Mouse (Mus musculus): ENCODE results near the gene Rexo1. TPM values are rescaled to one million over a fixed set of nuclear protein-coding genes. Genes with fewer than 3 reads are reported as not detected.

The Rexo1 gene
- polyA plus RNA-seq, 1 experiment from 2014 or later: 32.9 TPM

GRCm38 (mm10) chr10:80583047-80583446, 21.7 kb upstream of the Rexo1 start:
- no peak overlapping the region for H3K9ac ChIP-seq
- no peak for ATAC-seq (ENCODE audit: insufficient number of reproducible peaks, insufficient read depth, low FRiP score, low TSS enrichment)
- no peak overlapping the region for H3K27ac ChIP-seq
- peaks cover 13% of the 10 kb centered on the region; the same call in 1 of the 2 replicates for H3K4me1 ChIP-seq
- no peaks in the 10 kb centered on the region for H3K27me3 ChIP-seq
- peaks cover 36% of the 10 kb centered on the region for H3K36me3 ChIP-seq
- no peaks in the 10 kb centered on the region for H3K9me3 ChIP-seq
- no peak overlapping the region for H3K4me3 ChIP-seq
- no peak overlapping the region for H3K4me2 ChIP-seq (replicated peaks)
- WGBS: 80% methylated on average over 5 of the region's 5 CpGs

GRCm38 (mm10) chr10:80578911-80579310, 17.6 kb upstream of the Rexo1 start:
- Histone ChIP-seq H3K27me3 (no peaks in the 10 kb centered on the region), H3K4me3 (peak overlapping the region; percentile 85), H3K4me1 (peaks cover 24% of the 10 kb centered on the region), H3K27ac (peak overlapping the region; percentile 93; the same call in 1 of the 2 replicates), H3K9me3 (no peaks in the 10 kb centered on the region), H3K9ac (no peak overlapping the region), H3K36me3 (peaks cover 16% of the 10 kb centered on the region), H3K4me2 (replicated peaks) (peak overlapping the region; percentile 96)
- 9% methylated on average over 8 of the region's 8 CpGs for WGBS
- ATAC-seq (ENCODE audit: insufficient number of reproducible peaks, insufficient read depth, low FRiP score, low TSS enrichment): no peak

- Histone ChIP-seq H3K4me3 (peak overlapping the region; percentile 85), H3K4me2 (replicated peaks) (peak overlapping the region; percentile 96), H3K9me3 (no peaks in the 10 kb centered on the region), H3K9ac (peak overlapping the region; percentile 81; the same call in 1 of the 2 replicates), H3K27ac (peak overlapping the region; percentile 93), H3K36me3 (peaks cover 9% of the 10 kb centered on the region), H3K4me1 (peaks cover 30% of the 10 kb centered on the region), H3K27me3 (no peaks in the 10 kb centered on the region)
- WGBS: under 1% methylated on average over 29 of the region's 29 CpGs
- peak; percentile 1 for ATAC-seq (ENCODE audit: insufficient number of reproducible peaks, insufficient read depth, low FRiP score, low TSS enrichment)
Observed at GRCm38 (mm10) chr10:80578131-80578750, 16.9 kb upstream of the Rexo1 start.

GRCm38 (mm10) chr10:80577195-80578130, 16.1 kb upstream of the Rexo1 start, which contains the start of gene Klf16:
Gene Klf16, minus strand, starts transcription at chr10:80577321.
- H3K36me3 ChIP-seq: peaks cover 5% of the 10 kb centered on the region; the same call in 1 of the 2 replicates
- ATAC-seq (ENCODE audit: insufficient number of reproducible peaks, insufficient read depth, low FRiP score, low TSS enrichment): peak; percentile 71
- H3K9me3 ChIP-seq: no peaks in the 10 kb centered on the region
- under 1% methylated on average over 62 of the region's 97 CpGs for WGBS
- no peaks in the 10 kb centered on the region for H3K27me3 ChIP-seq
- H3K4me1 ChIP-seq: peaks cover 31% of the 10 kb centered on the region
- H3K27ac ChIP-seq: peak within 1 kb of the TSS; percentile 93
- H3K4me2 ChIP-seq (replicated peaks): peak within 1 kb of the TSS; percentile 96
- H3K9ac ChIP-seq: peak within 1 kb of the TSS; percentile 81
- peak within 1 kb of the TSS; percentile 85 for H3K4me3 ChIP-seq

- Histone ChIP-seq H3K27ac (peak overlapping the region; percentile 93), H3K4me1 (peaks cover 35% of the 10 kb centered on the region), H3K27me3 (no peaks in the 10 kb centered on the region), H3K4me3 (peak overlapping the region; percentile 85), H3K4me2 (replicated peaks) (peak overlapping the region; percentile 96), H3K9ac (peak overlapping the region; percentile 81), H3K36me3 (0 out of 2 replicates have a peak, but pooled peaks cover 4% of the 10 kb centered on the region), H3K9me3 (no peaks in the 10 kb centered on the region)
- ATAC-seq (ENCODE audit: insufficient number of reproducible peaks, insufficient read depth, low FRiP score, low TSS enrichment): no peak
- WGBS: under 1% methylated on average over 85 of the region's 96 CpGs
Observed at GRCm38 (mm10) chr10:80576351-80577194, 15.2 kb upstream of the Rexo1 start.

GRCm38 (mm10) chr10:80575925-80576324, 14.6 kb upstream of the Rexo1 start:
- Histone ChIP-seq H3K4me2 (replicated peaks) (peak overlapping the region; percentile 96), H3K4me3 (peak overlapping the region; percentile 85), H3K9ac (peak overlapping the region; percentile 81), H3K9me3 (no peaks in the 10 kb centered on the region), H3K27ac (no peak overlapping the region), H3K36me3 (no peaks in the 10 kb centered on the region), H3K27me3 (no peaks in the 10 kb centered on the region), H3K4me1 (peaks cover 41% of the 10 kb centered on the region)
- no peak for ATAC-seq (ENCODE audit: insufficient number of reproducible peaks, insufficient read depth, low FRiP score, low TSS enrichment)
- WGBS: 13% methylated on average over 17 of the region's 17 CpGs

GRCm38 (mm10) chr10:80574896-80575295, 13.5 kb upstream of the Rexo1 start:
- no peaks in the 10 kb centered on the region for H3K9me3 ChIP-seq
- no peak for ATAC-seq (ENCODE audit: insufficient number of reproducible peaks, insufficient read depth, low FRiP score, low TSS enrichment)
- no peak overlapping the region for H3K27ac ChIP-seq
- WGBS: 68% methylated on average over 3 of the region's 3 CpGs
- H3K4me1 ChIP-seq: peaks cover 49% of the 10 kb centered on the region
- peak overlapping the region; percentile 96 for H3K4me2 ChIP-seq (replicated peaks)
- H3K9ac ChIP-seq: no peak overlapping the region
- no peaks in the 10 kb centered on the region for H3K36me3 ChIP-seq
- no peak overlapping the region for H3K4me3 ChIP-seq
- no peaks in the 10 kb centered on the region for H3K27me3 ChIP-seq

GRCm38 (mm10) chr10:80573944-80574343, 12.6 kb upstream of the Rexo1 start:
- Histone ChIP-seq H3K9me3 (no peaks in the 10 kb centered on the region), H3K27me3 (no peaks in the 10 kb centered on the region), H3K4me3 (no peak overlapping the region), H3K4me2 (replicated peaks) (no peak overlapping the region), H3K27ac (no peak overlapping the region), H3K9ac (peak overlapping the region; percentile 19; the same call in 1 of the 2 replicates), H3K4me1 (peaks cover 52% of the 10 kb centered on the region), H3K36me3 (no peaks in the 10 kb centered on the region)
- no peak for ATAC-seq (ENCODE audit: insufficient number of reproducible peaks, insufficient read depth, low FRiP score, low TSS enrichment)
- WGBS: 54% methylated on average over 9 of the region's 9 CpGs

- ATAC-seq (ENCODE audit: insufficient number of reproducible peaks, insufficient read depth, low FRiP score, low TSS enrichment): no peak
Observed at GRCm38 (mm10) chr10:80572477-80572876, 11.1 kb upstream of the Rexo1 start.

GRCm38 (mm10) chr10:80570871-80571836, 9.8 kb upstream of the Rexo1 start:
- Histone ChIP-seq H3K27ac (peak overlapping the region; percentile 46; the same call in 1 of the 2 replicates), H3K4me2 (replicated peaks) (peak overlapping the region; percentile 43), H3K9me3 (no peaks in the 10 kb centered on the region), H3K9ac (peak overlapping the region; percentile 56), H3K27me3 (no peaks in the 10 kb centered on the region), H3K36me3 (peaks cover 6% of the 10 kb centered on the region), H3K4me3 (peak overlapping the region; percentile 19; the same call in 1 of the 2 replicates), H3K4me1 (peaks cover 52% of the 10 kb centered on the region)
- 21% methylated on average over 30 of the region's 30 CpGs for WGBS
- 0 out of 2 replicates have a peak, but pooled peaks have one; percentile 6 for ATAC-seq (ENCODE audit: insufficient number of reproducible peaks, insufficient read depth, low FRiP score, low TSS enrichment)

More at GRCm38 (mm10) chr10:80572477-80572876, 11.1 kb upstream of the Rexo1 start:
- Histone ChIP-seq H3K4me1 (peaks cover 47% of the 10 kb centered on the region), H3K4me3 (no peak overlapping the region), H3K9ac (no peak overlapping the region), H3K4me2 (replicated peaks) (no peak overlapping the region), H3K9me3 (no peaks in the 10 kb centered on the region), H3K27ac (no peak overlapping the region), H3K27me3 (no peaks in the 10 kb centered on the region), H3K36me3 (peaks cover 6% of the 10 kb centered on the region)
- 77% methylated on average over 2 of the region's 2 CpGs for WGBS

Measured in embryonic facial prominence, embryonic 12.5 days (tissue).